Mouse (Mus musculus) hematopoietic stem cell, adult 5-6 weeks (primary cell): Measurements from ENCODE around the gene Hnrnpl. TPM values are rescaled to one million over a fixed set of nuclear protein-coding genes. Genes with fewer than 3 reads are reported as not detected.

Experiments used
- ATAC-seq, 2 experiments: fragments of 125-278 bp in 1 of 2; replicated peaks in 1 of 2; 2 replicates each; pipeline ENCODE4 v1.8.0; 2016 to 2017; ENCODE audit warnings: inconsistent platforms in 2 of 2, mild to moderate bottlenecking in 2 of 2, moderate number of reproducible peaks in 2 of 2, low read depth in 1 of 2, moderate TSS enrichment in 1 of 2; ENCODE audit not compliant: low FRiP score in 2 of 2, poor library complexity in 2 of 2, severe bottlenecking in 2 of 2, insufficient read depth in 1 of 2, low TSS enrichment in 1 of 2
- total RNA-seq: library from RNA; stranded (forward); fragments of 172-1452, 232-1000 nt; gene quantifications from 2 replicates; pipeline ENCODE4 v1.2.3, GENCODE M21; 2017

The Hnrnpl gene
- total RNA-seq, 1 experiment from 2014 or later, result 427 TPM

DNA sequence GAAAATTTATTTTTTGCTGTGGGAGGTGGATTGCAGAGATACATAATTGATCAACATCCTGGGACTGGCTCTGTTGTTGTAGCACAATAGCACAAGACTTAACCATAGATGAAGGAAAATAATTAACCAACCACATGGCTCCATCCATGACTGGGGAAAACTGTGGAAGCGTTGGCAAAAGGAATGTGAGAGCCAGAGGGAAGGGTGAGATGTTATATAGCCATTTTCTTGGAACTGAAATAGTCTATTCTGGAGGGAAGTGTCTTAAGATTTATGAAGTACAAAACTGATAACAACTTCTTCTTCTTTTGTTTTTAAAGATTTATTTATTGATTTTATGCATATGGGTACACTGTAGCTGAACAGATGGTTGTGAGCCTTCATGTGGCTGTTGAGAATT is 38.9 kb downstream of the Hnrnpl start:
- no peak for ATAC-seq

DNA sequence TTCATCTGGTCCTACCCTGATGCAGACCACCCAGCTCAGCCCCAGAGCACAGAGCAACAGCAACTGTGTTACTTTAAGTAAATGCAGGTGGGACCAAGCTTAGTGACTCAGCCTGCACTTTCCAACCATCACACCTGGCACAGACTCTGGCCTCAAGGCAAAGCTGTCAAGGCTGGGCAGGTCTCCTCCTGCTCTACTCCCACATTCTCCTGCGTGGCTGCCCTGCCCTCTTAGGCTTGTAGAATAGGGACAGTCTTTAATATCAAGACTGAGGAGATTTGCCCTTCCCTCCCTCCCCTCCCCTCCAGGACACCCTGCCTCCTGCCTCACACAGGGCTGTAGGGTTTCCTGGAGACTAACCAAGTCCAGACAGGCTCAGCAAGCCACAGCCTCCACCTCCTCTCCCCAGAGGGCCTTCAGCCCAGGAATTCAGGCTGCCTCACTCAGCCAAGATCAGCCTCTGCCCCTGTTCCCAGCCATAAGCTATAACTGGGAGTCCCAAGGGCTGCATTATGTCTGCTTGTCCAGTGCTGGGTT is 41.4 kb downstream of the Hnrnpl start:
- no peak for ATAC-seq

DNA sequence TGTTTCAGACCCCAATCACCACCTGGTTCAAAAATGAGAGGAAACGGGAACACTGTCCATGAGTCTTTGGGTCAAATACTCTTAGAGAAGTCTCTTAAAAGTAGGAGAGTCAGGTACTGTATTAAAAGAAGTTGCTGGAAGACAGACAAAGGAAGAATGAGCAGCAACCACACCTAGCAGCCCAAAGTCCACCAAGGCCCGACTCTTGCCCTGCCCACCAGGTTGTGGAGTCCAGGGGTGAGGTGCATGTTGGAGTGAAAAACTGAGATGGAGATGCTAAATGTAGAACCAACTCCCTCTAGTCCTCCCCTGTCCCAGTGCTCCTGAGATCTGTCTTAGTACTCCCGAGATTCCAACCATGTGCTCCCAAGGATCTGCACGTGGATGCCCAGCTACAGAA is 42.3 kb downstream of the Hnrnpl start:
- ATAC-seq, result no peak

DNA sequence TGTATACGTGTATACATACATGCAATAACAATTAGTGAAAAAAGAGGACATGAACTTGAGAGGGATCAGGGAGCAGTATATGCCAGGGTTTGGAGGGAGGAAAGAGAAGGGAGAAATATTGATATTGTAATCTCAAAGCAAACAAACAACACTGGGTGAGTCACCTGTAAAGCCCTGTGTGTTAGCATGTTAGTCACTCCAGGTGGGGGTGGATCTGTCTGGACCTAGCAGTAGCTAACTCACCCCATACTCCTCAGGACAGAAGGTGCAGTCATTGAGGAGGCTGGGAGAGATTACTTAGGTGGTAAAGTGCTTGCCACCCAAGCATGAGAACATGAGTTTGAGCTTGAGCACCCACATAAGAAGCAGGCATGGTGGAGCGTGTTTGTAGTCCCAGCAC is 51.6 kb downstream of the Hnrnpl start:
- no peak for ATAC-seq

DNA sequence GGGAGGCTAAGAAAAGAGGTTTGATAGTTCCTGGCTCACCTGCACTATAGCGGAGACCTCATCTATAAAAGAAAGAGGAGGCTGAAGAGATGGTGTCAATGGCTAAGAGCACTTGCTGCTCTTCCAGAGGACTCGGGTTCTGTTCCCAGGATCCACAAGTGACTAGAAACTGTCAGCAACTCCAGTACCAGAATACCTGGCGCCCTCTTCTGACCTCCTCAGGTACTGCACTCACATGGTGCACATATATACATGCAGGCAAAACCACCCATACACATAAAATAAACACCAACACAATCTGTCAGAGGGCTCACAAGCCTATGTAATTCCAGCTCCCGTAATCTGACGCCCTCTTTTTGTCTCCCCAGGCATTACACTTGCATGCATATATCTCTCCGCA is 52.6 kb downstream of the Hnrnpl start:
- ATAC-seq, result no peak

DNA sequence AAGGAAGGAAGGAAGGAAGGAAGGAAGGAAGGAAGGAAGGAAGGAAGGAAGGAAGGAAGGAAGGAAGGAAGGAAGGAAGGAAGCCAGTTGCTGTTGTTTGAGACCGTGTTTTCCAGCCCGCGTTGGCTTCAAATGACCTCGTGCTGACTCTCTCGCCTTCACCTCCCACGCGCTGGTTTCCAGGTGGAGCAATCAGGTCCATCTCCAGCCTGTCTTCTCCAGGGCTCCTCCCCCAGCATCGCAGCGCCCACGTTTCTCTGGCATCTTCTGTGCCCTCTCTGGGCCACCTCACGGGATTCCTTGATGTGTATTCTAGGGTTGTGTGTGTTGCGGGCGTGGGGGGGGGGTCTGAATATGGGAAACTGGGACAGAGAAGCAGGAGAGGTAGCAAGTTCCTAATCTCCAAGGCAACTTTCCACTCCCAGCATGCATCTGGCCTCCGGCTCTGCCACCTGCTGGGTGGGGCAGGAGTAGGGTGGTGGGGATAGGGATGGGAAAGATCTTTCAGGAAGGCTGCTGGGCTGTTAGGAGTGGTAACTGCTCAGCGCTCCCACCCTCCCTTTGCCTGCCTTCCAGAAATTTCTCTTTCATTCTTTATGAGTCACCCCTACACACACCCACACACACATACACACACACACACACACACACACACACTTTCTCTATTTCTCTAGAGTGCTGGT is 54.6 kb downstream of the Hnrnpl start:
- ATAC-seq, result no peak

DNA sequence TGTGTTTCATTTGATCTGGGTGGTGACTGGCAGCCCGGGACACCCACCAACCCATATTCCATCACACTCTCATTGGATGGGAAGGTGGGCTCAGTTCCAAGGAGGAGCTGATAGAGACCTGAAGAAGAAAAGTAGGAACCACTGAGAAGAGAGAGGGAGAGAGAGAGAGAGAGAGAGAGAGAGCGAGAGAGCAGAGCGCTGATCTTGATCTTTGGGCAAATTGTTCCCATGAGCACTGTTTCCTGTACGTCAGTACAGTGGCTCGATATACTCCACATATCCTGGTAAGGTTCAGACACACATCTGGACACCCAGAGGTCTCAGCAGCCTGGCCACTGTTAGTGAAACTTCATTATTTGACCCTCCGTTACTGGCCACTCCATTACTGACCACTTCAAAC is 55.2 kb downstream of the Hnrnpl start, which contains the start of gene Lgals7:
Lgals7 (plus strand) TSS at position 314 of the 400 bp plus-strand sequence.
- ATAC-seq, result no peak

DNA sequence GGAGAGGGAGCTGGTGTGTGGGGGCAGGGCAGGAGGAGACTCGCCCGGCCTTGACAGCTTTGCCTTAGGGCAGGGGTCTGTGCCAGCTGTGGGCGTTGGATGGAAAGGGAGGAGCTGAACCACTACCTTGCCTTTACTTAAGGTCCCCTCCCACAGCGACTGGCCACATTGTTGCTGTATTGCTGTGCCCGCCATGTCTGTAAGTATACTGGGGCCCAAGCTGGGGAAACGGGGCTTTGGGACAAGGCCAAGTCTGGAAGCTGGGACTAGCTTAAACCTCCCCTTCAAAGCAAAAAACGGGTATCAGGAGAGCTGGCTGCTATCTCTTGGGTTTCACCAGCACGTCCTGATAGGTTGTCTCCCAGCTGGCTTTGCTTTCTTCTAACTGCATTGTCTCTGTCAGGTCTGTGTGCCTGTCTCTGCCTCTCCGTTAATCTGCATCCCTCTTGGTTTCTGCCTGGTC is 56.0 kb downstream of the Hnrnpl start:
- no peak for ATAC-seq

DNA sequence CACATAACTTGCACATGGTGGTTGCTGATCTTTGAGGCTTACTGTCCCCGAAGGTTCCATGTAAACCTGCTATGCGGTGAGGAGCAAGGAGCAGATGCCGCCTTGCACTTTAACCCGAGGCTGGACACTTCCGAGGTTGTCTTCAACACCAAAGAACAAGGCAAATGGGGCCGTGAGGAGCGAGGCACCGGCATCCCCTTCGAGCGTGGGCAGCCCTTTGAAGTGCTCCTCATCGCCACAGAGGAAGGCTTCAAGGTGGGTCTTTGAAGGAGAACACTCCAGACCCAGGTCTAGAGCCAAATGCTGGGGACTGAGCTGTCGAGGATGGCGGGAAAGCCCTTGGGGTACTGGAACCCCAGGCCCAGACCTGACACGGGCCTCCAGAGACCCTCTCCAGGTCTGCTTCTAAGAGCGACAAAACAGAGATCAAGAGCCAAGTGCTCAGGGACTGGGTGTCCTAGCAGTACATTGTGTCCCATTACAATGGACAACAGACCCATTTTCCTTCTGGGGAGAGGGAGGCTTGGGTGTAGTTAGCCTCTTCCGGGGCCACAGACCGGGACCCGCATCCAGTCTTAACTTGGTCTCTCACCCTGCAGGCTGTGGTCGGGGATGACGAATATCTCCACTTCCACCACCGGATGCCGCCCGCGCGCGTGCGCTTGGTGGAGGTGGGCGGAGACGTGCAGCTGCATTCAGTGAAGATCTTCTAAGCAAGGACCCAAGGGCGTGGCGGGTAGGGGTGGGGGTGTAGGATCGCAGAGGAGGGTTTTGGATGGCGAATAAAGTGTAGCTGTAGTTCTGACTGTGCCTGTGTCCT is 57.4 kb downstream of the Hnrnpl start:
- ATAC-seq, result peak; percentile 93

DNA sequence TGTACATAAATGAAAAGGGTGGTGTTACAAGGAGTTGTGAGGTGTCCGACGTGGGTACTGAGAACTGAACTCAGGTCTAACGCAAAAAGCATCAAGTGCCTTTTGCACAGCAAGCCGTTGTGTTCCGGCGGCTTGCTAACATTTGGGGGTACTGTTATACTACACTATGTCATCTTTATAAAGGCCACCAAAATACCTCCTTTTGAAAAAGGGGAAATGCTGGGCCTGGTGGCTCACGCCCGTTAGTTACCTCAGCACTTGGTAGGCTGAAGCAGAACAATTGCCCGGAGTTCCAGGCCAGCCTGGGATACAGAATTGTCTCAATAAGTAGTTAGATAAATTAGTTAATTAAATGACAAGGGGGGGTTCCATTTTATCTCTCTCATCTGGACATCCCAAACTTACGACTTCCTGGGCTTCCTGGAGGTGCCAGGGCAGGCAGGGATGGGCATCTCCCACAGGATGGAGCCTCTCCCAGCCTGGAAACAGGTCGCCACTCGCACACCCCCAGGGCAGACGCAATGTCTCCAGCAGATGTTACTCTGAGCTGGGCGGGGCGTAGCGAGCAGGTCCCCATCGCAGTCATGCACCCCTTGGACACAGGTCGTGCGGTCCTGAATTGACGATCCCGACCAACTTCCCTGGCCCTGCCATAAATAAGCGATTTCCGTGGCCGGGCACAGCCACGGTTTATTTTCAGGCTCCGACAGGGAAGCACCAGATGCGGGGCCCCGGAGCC is 58.6 kb downstream of the Hnrnpl start:
- ATAC-seq, result no peak

DNA sequence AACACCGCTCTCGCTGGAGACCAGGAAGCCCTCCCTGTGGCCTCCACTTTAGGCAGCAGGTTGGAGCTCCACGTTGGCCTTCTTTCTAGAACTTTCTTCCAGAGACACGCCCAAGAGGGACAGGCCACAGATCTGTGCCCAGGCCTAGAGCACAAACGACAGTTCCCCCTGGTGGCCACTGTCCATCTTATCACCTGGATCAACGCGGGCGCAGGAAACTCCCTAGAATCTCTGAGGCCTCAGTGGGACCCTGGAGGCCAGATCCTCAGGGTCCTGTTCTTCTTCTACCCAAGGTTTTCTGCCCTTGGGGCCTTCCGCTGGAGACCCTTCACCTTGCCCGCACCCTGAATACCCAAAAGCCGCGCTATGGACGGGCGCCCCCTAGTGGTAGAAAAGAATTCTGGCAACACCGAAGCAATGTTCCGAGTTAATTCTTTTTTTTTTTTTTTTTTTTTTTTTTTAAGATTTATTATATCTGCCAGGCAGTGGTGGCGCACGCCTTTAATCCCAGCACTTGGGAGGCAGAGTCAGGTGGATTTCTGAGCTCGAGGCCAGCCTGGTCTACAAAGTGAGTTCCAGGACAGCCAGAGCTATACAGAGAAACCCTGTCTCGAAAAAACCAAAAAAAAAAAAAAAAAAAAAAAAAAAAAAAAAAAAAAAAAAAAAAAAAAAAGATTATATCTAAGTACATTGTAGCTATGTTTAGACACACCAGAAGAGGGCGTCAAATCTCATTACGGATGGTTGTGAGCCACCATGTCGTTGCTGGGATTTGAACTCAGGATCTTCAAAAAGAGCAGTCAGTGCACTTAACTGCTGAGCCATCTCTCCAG is 59.4 kb downstream of the Hnrnpl start:
- peak; percentile 34 to 51; a peak in 2 of 4 replicates for ATAC-seq

DNA sequence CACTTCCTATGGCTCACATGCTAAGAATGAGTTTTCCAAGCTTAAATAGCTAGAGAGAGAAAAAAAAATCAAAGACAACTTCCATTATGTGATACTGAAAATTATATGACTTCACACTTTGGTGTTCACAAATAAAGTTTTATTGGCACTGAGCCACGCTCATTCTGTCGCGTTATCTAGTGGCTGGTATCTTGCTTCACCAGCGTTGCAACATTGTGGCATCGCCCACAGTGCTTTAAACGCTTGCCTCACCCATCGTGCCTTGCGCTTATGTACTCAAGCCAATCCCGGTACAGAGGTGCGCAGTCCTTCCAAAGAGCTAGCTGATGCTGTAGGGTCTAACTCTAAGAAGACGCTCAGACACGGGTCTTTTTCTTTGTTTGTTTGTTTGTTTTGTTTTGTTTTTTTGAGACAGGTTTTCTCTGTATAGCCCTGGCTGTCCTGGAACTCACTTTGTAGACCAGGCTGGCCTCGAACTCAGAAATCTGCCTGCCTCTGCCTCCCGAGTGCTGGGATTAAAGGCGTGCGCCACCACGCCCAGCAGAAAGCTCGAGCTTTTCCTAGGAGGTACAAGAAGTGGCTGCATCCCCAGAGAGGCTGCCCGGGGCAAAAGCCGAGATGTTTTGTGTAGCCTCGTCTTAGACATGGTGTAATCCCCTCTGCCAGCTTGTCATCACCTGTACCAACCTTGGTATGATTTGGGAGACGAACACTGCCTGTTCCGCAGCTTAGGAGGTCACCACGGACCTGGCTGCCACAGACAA is 62.7 kb downstream of the Hnrnpl start:
- ATAC-seq, result no peak

Other genes starting within 250 kb of the Hnrnpl start
- gene Samd4b, start 210.4 kb upstream of the Hnrnpl start, total RNA-seq, result 5.2 and 6.3 TPM in 2 replicates
- 7.0 and 10.4 TPM in 2 replicates for gene Pak4, start 210.4 kb upstream of the Hnrnpl start, total RNA-seq
- not detected in 2 replicates for gene Acp7, start 177.2 kb upstream of the Hnrnpl start, total RNA-seq
- gene Fbxo27, start 115.7 kb upstream of the Hnrnpl start, total RNA-seq, result not detected in 2 replicates
- 1.1 and 2.1 TPM in 2 replicates for gene Fbxo17, start 91.7 kb upstream of the Hnrnpl start, total RNA-seq
- gene Mrps12, start 66.7 kb upstream of the Hnrnpl start, total RNA-seq, result 26.3 and 31.4 TPM in 2 replicates
- 5.9 and 10.6 TPM in 2 replicates for gene Sars2, start 66.5 kb upstream of the Hnrnpl start, total RNA-seq
- gene Ccer2, start 52.4 kb upstream of the Hnrnpl start, total RNA-seq, result not detected in 2 replicates
- gene Sirt2, start 41.8 kb upstream of the Hnrnpl start, total RNA-seq, result 27.7 and 37.4 TPM in 2 replicates
- 12.4 and 13.1 TPM in 2 replicates for gene Nfkbib, start 41.0 kb upstream of the Hnrnpl start, total RNA-seq
- gene Rinl, start 19.6 kb upstream of the Hnrnpl start, total RNA-seq, result 40.5 and 51.7 TPM in 2 replicates
- gene Ech1, start 16.7 kb downstream of the Hnrnpl start, total RNA-seq, result 120 and 123 TPM in 2 replicates
- gene Lgals4, start 25.3 kb downstream of the Hnrnpl start, total RNA-seq, result 16.7 and 16.8 TPM in 2 replicates
- not detected in 2 replicates for gene Lgals7, start 55.3 kb downstream of the Hnrnpl start, total RNA-seq
- gene Capn12, start 72.9 kb downstream of the Hnrnpl start, total RNA-seq, result 0.19 TPM in 1 of 2 replicates, not detected in the other
- 38.5 and 43.5 TPM in 2 replicates for gene Actn4, start 153.8 kb downstream of the Hnrnpl start, total RNA-seq
- 321 and 414 TPM in 2 replicates for gene Eif3k, start 173.3 kb downstream of the Hnrnpl start, total RNA-seq
- gene Map4k1, start 173.5 kb downstream of the Hnrnpl start, total RNA-seq, result 63.0 and 69.6 TPM in 2 replicates